Mouse (Mus musculus) cerebellum, adult 2 months (tissue): ENCODE measurements around the gene Klc1. TPM values are rescaled to one million over a fixed set of nuclear protein-coding genes. Genes with fewer than 3 reads are reported as not detected.
"Not testable (repeated sequence)": the region's sequence is repeated elsewhere in the genome, so short reads cannot be mapped to it uniquely, and the experiment has no call there.

Source experiments
- DNase-seq, 2 experiments: peaks; one replicate each; pipeline ENCODE4 v3.0.0; 2021
- H3K27ac ChIP-seq: fragments of 200-500 bp; 2 replicates; pipeline ENCODE4 v1.5.1; 2012; ENCODE audit warnings: low read length, control low read depth, inconsistent platforms; ENCODE audit not compliant: insufficient read depth
- H3K27me3 ChIP-seq: fragments of 200-500 bp; 2 replicates; pipeline ENCODE4 v1.6.1; 2012; ENCODE audit warnings: inconsistent platforms, mild to moderate bottlenecking, low read length, moderate library complexity; ENCODE audit not compliant: control insufficient read depth, insufficient read depth
- H3K4me1 ChIP-seq: fragments of 200-500 bp; 2 replicates; pipeline ENCODE4 v1.6.1; 2011; ENCODE audit warnings: low read length; ENCODE audit not compliant: control insufficient read depth, insufficient read depth
- H3K4me3 ChIP-seq: fragments of 200-500 bp; replicated peaks from 2 replicates; pipeline ENCODE3; 2011; ENCODE audit warnings: mild to moderate bottlenecking, low read depth, low read length, control low read depth; ENCODE audit not compliant: insufficient read depth
- CTCF ChIP-seq: fragments of 200-500 bp; IDR thresholded peaks from 2 replicates; pipeline ENCODE4 v1.5.1; 2011; ENCODE audit warnings: low read depth, mild to moderate bottlenecking, control low read depth, low read length, moderate library complexity, borderline replicate concordance; ENCODE audit not compliant: insufficient read depth
- POLR2A ChIP-seq: fragments of 200-500 bp; IDR thresholded peaks from 2 replicates; pipeline ENCODE4 v1.6.1; 2011; ENCODE audit warnings: low read length, control low read depth, borderline replicate concordance; ENCODE audit not compliant: insufficient read depth
- WGBS: fragments of 180-500 bp; shearing (Covaris S2); methylation state at CpG from one replicate; pipeline ENCODE4 v1.1.7; 2018; 5-methylcytosine and 5-hydroxymethylcytosine counted together
- polyA plus RNA-seq: library from polyadenylated mRNA; depleted of rRNA; stranded (reverse); fragments of >200 nt; gene quantifications from 2 replicates; pipeline ENCODE4 v1.2.3, GENCODE M21; 2012; rRNA removed

The Klc1 gene
- polyA plus RNA-seq, result 874 and 889 TPM in 2 replicates

DNA sequence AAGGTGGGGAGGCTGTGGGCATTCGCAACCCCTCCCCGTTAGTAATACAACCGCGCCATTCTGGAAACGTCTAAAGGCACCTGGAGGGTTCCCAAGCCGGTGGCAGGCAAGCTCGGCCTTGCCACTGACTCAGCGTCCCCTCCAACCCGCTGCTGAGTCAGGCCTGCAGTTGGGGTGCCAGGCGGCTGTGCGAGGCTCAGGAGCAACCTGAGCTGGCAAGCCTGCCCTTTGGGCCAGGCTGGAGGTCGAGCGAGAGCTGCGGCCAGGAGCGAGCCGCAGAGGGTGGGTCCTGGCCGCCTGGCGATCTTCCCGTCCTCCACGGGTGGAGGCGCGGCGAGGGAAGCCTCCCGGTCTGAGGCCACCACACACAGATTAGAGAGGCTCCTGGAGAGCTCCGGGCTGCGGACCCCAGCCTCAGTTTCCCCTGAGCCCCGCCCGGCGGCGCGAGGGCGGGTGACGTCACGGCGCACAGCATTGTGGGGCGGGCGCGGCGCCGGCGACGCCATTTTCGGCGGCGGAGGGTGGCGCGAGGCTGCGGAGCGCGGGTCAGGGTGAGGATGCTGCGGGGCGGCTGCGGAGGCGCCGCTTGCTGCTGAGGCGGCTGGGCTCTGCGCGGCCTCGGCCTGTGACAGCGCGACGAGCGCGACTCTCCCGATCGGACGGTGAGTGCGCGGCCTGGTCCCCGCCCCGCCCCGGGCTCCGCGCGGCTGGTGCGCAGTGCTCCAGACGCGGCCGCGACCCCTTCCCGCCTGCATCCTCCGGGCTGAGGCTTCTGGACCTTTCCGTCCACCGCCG lies at the start of gene Klc1:
TSS of gene Klc1 (plus strand) at position 469 of the 795 bp plus-strand sequence.
- TF ChIP-seq CTCF (no peak), POLR2A (peak; percentile 85)
- DNase-seq, result peak; percentile 84 to 92
- H3K4me1 ChIP-seq, result peaks cover 32% of the 10 kb centered on the region
- WGBS, result 1% methylated on average over 83 of the region's 85 CpGs
- no peaks in the 10 kb centered on the region for H3K27me3 ChIP-seq
- H3K27ac ChIP-seq, result peak within 1 kb of the TSS; percentile 91
- H3K4me3 ChIP-seq, result peak within 1 kb of the TSS; percentile 84

DNA sequence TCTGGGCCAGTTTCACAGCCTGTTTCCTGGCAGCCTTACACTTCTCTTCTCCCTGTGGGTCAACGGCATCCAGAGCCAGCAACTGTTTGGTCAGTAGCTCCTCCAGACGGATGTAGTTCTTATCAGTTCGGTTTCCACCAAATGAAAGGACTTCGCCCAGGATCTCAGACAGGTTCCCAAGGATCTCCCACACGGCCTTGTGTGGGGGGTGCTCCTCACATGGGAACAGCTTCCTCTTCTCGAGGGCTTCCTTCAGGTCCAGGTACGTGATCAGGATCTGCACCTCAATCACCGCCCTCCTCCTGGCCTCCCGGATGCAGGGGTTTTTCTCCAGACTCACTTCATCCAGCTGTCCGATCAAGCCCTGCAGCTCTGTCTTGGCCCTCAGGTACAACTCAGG lies 48.6 kb upstream of the Klc1 start:
- DNase-seq, result no peak
- Histone ChIP-seq H3K27me3 (no peaks in the 10 kb centered on the region), H3K4me3 (no peak overlapping the region), H3K27ac (no peak overlapping the region), H3K4me1 (peaks cover 18% of the 10 kb centered on the region)
- TF ChIP-seq CTCF, result no peak
- no peak for TF ChIP-seq POLR2A
- 84% methylated on average over 10 of the region's 10 CpGs for WGBS

DNA sequence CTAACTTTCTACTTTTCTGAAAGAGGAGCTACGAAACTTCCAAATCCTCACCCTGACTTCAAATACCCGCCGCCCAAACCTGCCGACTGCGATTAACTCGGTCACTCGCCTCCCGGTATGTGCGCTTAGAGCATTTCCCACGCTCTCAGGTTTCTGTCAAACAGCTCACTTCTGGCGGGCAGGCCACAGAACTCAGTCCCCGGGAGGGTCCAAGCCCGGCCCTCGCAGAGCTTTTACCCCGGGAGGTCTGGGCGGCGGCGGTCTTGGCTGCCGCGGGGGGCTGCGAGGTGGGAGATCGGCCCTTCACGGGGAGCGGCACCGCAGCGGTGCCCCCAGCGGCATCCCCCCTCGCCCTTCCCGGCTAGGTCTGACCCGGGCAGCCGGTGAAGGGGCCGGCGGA lies 46.2 kb upstream of the Klc1 start:
- TF ChIP-seq CTCF (no peak), POLR2A (no peak)
- Histone ChIP-seq H3K4me3 (peak overlapping the region; percentile 80), H3K27me3 (no peaks in the 10 kb centered on the region), H3K4me1 (peaks cover 14% of the 10 kb centered on the region), H3K27ac (peak overlapping the region; percentile 63)
- under 1% methylated on average over 33 of the region's 33 CpGs for WGBS
- no peak for DNase-seq

DNA sequence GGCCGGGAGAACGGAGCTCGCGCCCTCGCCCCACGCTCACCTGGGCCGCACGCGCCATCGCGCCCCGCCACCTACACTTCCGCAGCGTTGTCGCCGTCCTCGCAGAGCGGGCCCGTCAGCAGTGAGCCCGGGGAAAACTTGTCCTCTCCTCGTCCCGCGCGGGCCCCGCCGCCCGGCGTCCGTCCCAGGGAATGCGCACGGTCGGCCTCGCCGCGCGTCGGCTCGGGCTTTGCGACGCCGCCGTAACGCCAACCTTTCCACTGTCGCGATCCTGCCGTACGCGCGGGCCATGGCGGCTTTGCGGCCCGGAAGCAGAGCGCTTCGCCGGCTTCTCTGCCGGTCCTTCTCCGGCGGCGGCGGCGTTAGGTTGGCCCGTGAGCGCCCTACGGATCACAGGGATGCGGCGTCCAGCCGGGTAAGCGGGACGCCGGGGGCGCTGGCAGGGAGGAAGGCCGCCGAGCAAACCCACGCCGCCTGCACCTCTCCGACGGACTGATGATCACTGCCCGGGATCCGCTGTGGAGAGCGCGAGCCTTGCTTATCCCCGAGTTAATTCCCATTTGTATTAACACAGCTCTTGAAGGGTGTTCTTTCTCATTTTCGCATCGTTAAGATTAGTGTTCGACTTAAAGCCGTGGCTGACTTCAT lies 45.5 kb upstream of the Klc1 start, which contains the start of the genes Bag5 and Apopt1:
TSS of gene Bag5 (minus strand) at position 254 of the 648 bp plus-strand sequence.
TSS of gene Apopt1 (plus strand) at position 258 of the 648 bp plus-strand sequence.
- no peaks in the 10 kb centered on the region for H3K27me3 ChIP-seq
- DNase-seq, result peak; percentile 93
- peak within 1 kb of the TSS; percentile 80 for H3K4me3 ChIP-seq
- WGBS, result under 1% methylated on average over 85 of the region's 86 CpGs
- peak within 1 kb of the TSS; percentile 67 for H3K27ac ChIP-seq
- peaks cover 14% of the 10 kb centered on the region for H3K4me1 ChIP-seq
- TF ChIP-seq CTCF, result no peak; the same call in 1 of the 2 replicates
- TF ChIP-seq POLR2A, result peak; percentile 55; the same call in 1 of the 2 replicates

DNA sequence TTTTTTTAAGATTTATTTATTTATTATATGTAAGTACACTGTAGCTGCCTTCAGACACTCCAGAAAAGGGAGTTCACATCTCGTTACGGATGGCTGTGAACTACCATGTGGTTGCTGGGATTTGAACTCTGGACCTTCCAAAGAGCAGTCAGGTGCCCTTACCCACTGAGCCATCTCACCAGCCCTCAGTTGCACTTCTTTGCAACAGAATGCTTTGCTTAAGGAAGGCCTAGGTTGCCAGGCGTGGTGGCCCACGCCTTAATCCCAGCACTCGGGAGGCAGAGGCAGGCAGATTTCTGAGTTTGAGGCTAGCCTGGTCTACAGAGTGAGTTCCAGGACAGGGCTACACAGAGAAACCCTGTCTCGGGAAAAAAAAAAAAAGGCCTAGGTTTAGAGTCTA lies 44.8 kb upstream of the Klc1 start:
- DNase-seq, H3K27ac ChIP-seq: not testable (repeated sequence)
- 75% methylated on average over 6 of the region's 6 CpGs for WGBS

DNA sequence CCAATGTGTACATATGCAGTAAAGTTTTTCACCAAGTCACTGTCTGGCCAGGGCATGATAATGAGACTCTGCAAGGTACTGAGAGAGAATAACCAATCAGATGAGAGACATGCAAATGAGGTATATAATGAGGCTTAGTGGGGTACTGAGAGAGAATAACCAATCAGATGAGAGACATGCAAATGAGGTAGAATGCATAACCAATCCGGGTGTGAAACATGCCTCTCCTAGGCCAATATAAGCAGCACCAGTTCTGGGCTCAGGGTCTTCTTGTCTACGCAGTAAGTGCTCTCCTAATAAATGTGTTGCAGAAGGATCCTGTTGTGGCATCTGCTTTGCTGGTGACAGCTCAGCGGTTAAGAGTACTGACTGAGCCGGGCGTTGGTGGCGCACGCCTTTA lies 42.1 kb upstream of the Klc1 start:
- Histone ChIP-seq H3K27ac (no peak overlapping the region), H3K4me1 (peaks cover 29% of the 10 kb centered on the region), H3K27me3 (no peaks in the 10 kb centered on the region), H3K4me3 (no peak overlapping the region)
- TF ChIP-seq CTCF, result no peak
- TF ChIP-seq POLR2A, result no peak
- DNase-seq, result no peak
- 95% methylated on average over 7 of the region's 7 CpGs for WGBS

More for the DNA sequence above, 44.8 kb upstream of the Klc1 start:
- Histone ChIP-seq H3K4me3 (peak overlapping the region; percentile 30), H3K4me1 (peaks cover 19% of the 10 kb centered on the region)
- H3K27me3 ChIP-seq, result not testable (repeated sequence)

DNA sequence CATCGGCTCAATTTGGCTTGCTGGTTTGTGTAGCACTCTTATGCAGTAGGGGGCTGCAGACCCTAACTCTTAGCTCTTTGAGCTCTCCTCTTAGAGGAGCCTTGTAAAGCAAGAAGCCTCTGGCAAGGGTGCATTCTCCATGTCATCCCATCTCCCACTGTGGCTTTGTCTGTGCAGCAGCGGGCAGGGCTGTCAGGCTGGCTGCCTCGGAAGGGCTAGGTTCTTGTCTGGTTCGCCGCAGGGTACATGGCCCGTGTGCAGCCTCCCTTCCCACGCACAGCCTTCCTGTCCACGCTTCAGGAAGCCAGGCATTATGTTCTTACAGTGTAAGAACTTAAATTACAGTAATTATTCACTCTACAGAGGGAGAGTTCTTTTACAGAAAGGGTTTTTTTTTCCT lies 40.0 kb upstream of the Klc1 start:
- H3K4me1 ChIP-seq, result peaks cover 25% of the 10 kb centered on the region
- peak; percentile 46; the same call in 1 of the 2 replicates for TF ChIP-seq POLR2A
- TF ChIP-seq CTCF, result no peak
- H3K27ac ChIP-seq, result peak overlapping the region; percentile 91
- 2% methylated on average over 8 of the region's 8 CpGs for WGBS
- H3K27me3 ChIP-seq, result no peaks in the 10 kb centered on the region
- H3K4me3 ChIP-seq, result peak overlapping the region; percentile 31
- DNase-seq, result peak; percentile 76 to 77

DNA sequence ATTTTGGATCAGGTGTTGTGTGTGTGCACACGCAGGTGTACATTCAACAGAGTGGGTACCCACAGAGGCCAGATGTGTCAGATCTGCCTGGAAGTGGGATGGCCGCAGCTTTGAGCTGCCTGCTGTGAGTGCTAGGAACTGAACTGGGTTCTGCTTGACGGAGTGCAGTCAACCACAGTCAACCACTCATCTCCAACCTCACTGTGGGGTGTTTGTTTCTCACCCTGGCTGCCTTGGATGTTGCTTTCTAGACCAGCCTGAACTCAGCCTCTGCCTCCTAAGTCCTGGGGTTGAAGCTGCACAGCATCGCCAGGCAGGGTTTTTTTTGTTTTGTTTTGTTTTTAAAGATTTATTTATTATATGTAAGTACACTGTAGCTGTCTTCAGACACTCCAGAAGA lies 38.4 kb upstream of the Klc1 start:
- Histone ChIP-seq H3K27me3 (no peaks in the 10 kb centered on the region), H3K27ac (no peak overlapping the region), H3K4me3 (no peak overlapping the region), H3K4me1 (peaks cover 32% of the 10 kb centered on the region)
- 79% methylated on average over 4 of the region's 4 CpGs for WGBS
- TF ChIP-seq CTCF, result no peak
- TF ChIP-seq POLR2A, result no peak
- no peak for DNase-seq
